Mouse (Mus musculus) left cerebral cortex, postnatal 10 days (tissue): ENCODE data around the gene Tas2r108. TPM values are rescaled to one million over a fixed set of nuclear protein-coding genes. Genes with fewer than 3 reads are reported as not detected.

Experiments used
- DNase-seq, 2 experiments: peaks; one replicate each; pipeline ENCODE4 v3.0.0; 2021 to 2022; ENCODE audit warnings: low spot score in 2 of 2, mixed read lengths in 1 of 2; ENCODE audit errors: extremely low spot score in 1 of 2
- intact Hi-C: fragments of 180-260 bp; cut with DNase I; formaldehyde crosslinking; loops from one replicate; pipeline ENCODE4 v1.15.1; 2025
- total RNA-seq, 2 experiments: library from RNA; stranded (reverse); gene quantifications; 2 replicates each; pipeline ENCODE4 v1.2.3; 2021

The Tas2r108 gene
- total RNA-seq, result not detected

GRCm38 (mm10) chr6:40493229-40493628 lies at the start of gene Tas2r108:
Gene Tas2r108 (plus strand): TSS chr6:40493529.
- intact Hi-C loops, result no loop called here
- no peak for DNase-seq

GRCm38 (mm10) chr6:40448626-40449025 lies 44.7 kb upstream of the Tas2r108 start:
- intact Hi-C loops, result no loop called here
- no peak for DNase-seq

GRCm38 (mm10) chr6:40454436-40455041 lies 38.8 kb upstream of the Tas2r108 start:
- DNase-seq, result no peak
- intact Hi-C loops, result no loop called here

GRCm38 (mm10) chr6:40465710-40466109 lies 27.6 kb upstream of the Tas2r108 start:
- intact Hi-C loops, result no loop called here

GRCm38 (mm10) chr6:40470916-40471719 lies 22.2 kb upstream of the Tas2r108 start, which contains the start of gene Ssbp1:
Gene Ssbp1 (plus strand): TSS chr6:40471352.
- DNase-seq, result peak; percentile 91 to 95
- intact Hi-C loops, result loop anchor here (2.0 kb wide), 2 partner anchors 36 to 146 kb away; partner anchors contain the start of gene Agk

More at GRCm38 (mm10) chr6:40465710-40466109, 27.6 kb upstream of the Tas2r108 start:
- no peak for DNase-seq

GRCm38 (mm10) chr6:40471720-40472010 lies 21.7 kb upstream of the Tas2r108 start:
- DNase-seq, result no peak
- intact Hi-C loops, result loop anchor here (2.0 kb wide), 2 partner anchors 37 to 147 kb away; partner anchors contain the start of gene Agk

GRCm38 (mm10) chr6:40476132-40476531 lies 17.2 kb upstream of the Tas2r108 start:
- DNase-seq, result no peak
- intact Hi-C loops, result no loop called here

- DNase-seq, result no peak
- intact Hi-C loops, result loop anchor here (5.0 kb wide), 2 partner anchors 208 to 368 kb away; no protein-coding TSS in a partner anchor
These were observed 13.6 kb upstream of the Tas2r108 start for GRCm38 (mm10) chr6:40479705-40480104.

- intact Hi-C loops, result loop anchor here (5.0 kb wide), 2 partner anchors 205 to 365 kb away; no protein-coding TSS in a partner anchor
- no peak for DNase-seq
These were observed 11.0 kb upstream of the Tas2r108 start for GRCm38 (mm10) chr6:40482318-40482717.

GRCm38 (mm10) chr6:40490933-40491332 lies 2.4 kb upstream of the Tas2r108 start, which contains the start of gene Tas2r137:
Gene Tas2r137 (plus strand): TSS chr6:40491233.
- intact Hi-C loops, result no loop called here
- DNase-seq, result no peak

GRCm38 (mm10) chr6:40519408-40519807 lies 26.1 kb downstream of the Tas2r108 start, which contains the start of gene Prss37:
Gene Prss37 (minus strand): TSS chr6:40519508.
- intact Hi-C loops, result no loop called here
- no peak for DNase-seq

Other genes with a start within 250 kb of the Tas2r108 start
- 10 to 100 TPM; 60.6 to 62.3 TPM for gene Agk, start 168.4 kb upstream of the Tas2r108 start, total RNA-seq
- gene E330009J07Rik, start 57.4 kb upstream of the Tas2r108 start, total RNA-seq, result 10 to 100 TPM; 32.4 to 32.9 TPM
- under 1 TPM in 1 of 2 experiments, not detected in 1; 0.22 TPM for gene Wee2, start 54.4 kb upstream of the Tas2r108 start, total RNA-seq
- gene Ssbp1, start 22.2 kb upstream of the Tas2r108 start, total RNA-seq, result 10 to 100 TPM; 28.0 to 32.6 TPM
- gene Tas2r137, start 2.3 kb upstream of the Tas2r108 start, total RNA-seq, result not detected
- gene Prss37, start 26.0 kb downstream of the Tas2r108 start, total RNA-seq, result not detected
- not detected for gene Olfr461, start 61.5 kb downstream of the Tas2r108 start, total RNA-seq
- gene Olfr460, start 76.0 kb downstream of the Tas2r108 start, total RNA-seq, result not detected
- under 1 TPM; 0.41 to 0.73 TPM for gene Clec5a, start 92.3 kb downstream of the Tas2r108 start, total RNA-seq
- gene Tas2r138, start 119.8 kb downstream of the Tas2r108 start, total RNA-seq, result not detected
- under 1 TPM; 0.08 to 0.11 TPM for gene Mgam, start 135.3 kb downstream of the Tas2r108 start, total RNA-seq